Mouse (Mus musculus) testis, adult 2 months (tissue): ENCODE data around the gene Adamtsl5.

Experiments used
- CTCF ChIP-seq: fragments of 200-500 bp; IDR thresholded peaks from 2 replicates; pipeline ENCODE4 v1.5.1; 2012; ENCODE audit warnings: low read depth, mild to moderate bottlenecking, inconsistent platforms, low read length, moderate library complexity; ENCODE audit not compliant: control insufficient read depth, insufficient read depth, insufficient replicate concordance
- POLR2A ChIP-seq: fragments of 200-500 bp; IDR thresholded peaks from 2 replicates; pipeline ENCODE4 v1.6.1; 2012; ENCODE audit warnings: low read depth, mild to moderate bottlenecking, inconsistent platforms, low read length, moderate library complexity; ENCODE audit not compliant: control insufficient read depth

GRCm38 (mm10) chr10:80371983-80372382 lies 23.8 kb upstream of the Adamtsl5 start:
- TF ChIP-seq CTCF (no peak), POLR2A (no peak)
